Mouse (Mus musculus) cerebellum, postnatal 14 days (tissue): ENCODE results near the gene Pitpnm1.

Experiments used
- DNase-seq, 2 experiments: peaks; one replicate each; pipeline ENCODE4 v3.0.0; 2021; ENCODE audit warnings: mixed read lengths in 2 of 2

Pitpnm1 gene

GRCm38 (mm10) chr19:4156073-4156579, 56.3 kb downstream of the Pitpnm1 start:
- DNase-seq, result peak in 1 of 2 experiments; percentile 19

- no peak for DNase-seq
Observed at GRCm38 (mm10) chr19:4156771-4157170, 57.0 kb downstream of the Pitpnm1 start.

- no peak for DNase-seq
Observed at GRCm38 (mm10) chr19:4159049-4159448, 59.3 kb downstream of the Pitpnm1 start.

- peak; percentile 97 to 98 for DNase-seq
Observed at GRCm38 (mm10) chr19:4162646-4163542, 63.1 kb downstream of the Pitpnm1 start, which contains the start of gene Rps6kb2. TSS of gene Rps6kb2 (minus strand) at chr19:4163354.

GRCm38 (mm10) chr19:4163543-4163887, 63.7 kb downstream of the Pitpnm1 start:
- no peak for DNase-seq
